Mouse (Mus musculus) forebrain, embryonic 16.5 days (tissue): ENCODE measurements around the gene 3110040M04Rik. TPM values are rescaled to one million over a fixed set of nuclear protein-coding genes. Genes with fewer than 3 reads are reported as not detected.
"Not testable (repeated sequence)": the region's sequence is repeated elsewhere in the genome, so short reads cannot be mapped to it uniquely, and the experiment has no call there.

ENCODE experiments used
- ATAC-seq: fragments of 200-750 bp; cut with Nextera tagmentation; 2 replicates; pipeline ENCODE4 v1.8.0; 2017; ENCODE audit warnings: mild to moderate bottlenecking, moderate library complexity
- H3K27ac ChIP-seq: fragments of 300-500 bp; sonication (generic); 2 replicates; pipeline ENCODE4 v1.5.1; 2014; ENCODE audit warnings: low read length, control low read depth
- H3K27me3 ChIP-seq: fragments of 300-500 bp; sonication (generic); replicated peaks from 2 replicates; pipeline ENCODE4 v1.6.1; 2014; ENCODE audit warnings: low read length; ENCODE audit not compliant: control insufficient read depth, insufficient read depth
- H3K36me3 ChIP-seq: fragments of 300-500 bp; sonication (generic); 2 replicates; pipeline ENCODE4 v1.6.1; 2014; ENCODE audit not compliant: control insufficient read depth, insufficient read depth
- H3K4me1 ChIP-seq: fragments of 300-500 bp; sonication (generic); replicated peaks from 2 replicates; pipeline ENCODE4 v1.6.1; 2014; ENCODE audit warnings: low read length; ENCODE audit not compliant: control insufficient read depth, insufficient read depth
- H3K4me2 ChIP-seq: fragments of 300-500 bp; sonication (generic); 2 replicates; pipeline ENCODE4 v1.6.1; 2014; ENCODE audit warnings: mild to moderate bottlenecking, low read length, control low read depth
- H3K4me3 ChIP-seq: fragments of 300-500 bp; sonication (generic); replicated peaks from 2 replicates; pipeline ENCODE4 v1.5.1; 2014; ENCODE audit warnings: mild to moderate bottlenecking, low read length, control low read depth
- H3K9ac ChIP-seq: fragments of 300-500 bp; sonication (generic); replicated peaks from 2 replicates; pipeline ENCODE4 v1.6.1; 2014; ENCODE audit warnings: low read depth, low read length, control low read depth
- H3K9me3 ChIP-seq: fragments of 300-500 bp; sonication (generic); 2 replicates; pipeline ENCODE4 v1.6.1; 2016; ENCODE audit warnings: low read length; ENCODE audit not compliant: control insufficient read depth
- WGBS: fragments of 180-500 bp; shearing (Covaris S2); extraction: QIAGEN DNeasy Blood & Tissue Kit; methylation state at CpG from one replicate; pipeline ENCODE4 v1.1.7; 2014; 5-methylcytosine and 5-hydroxymethylcytosine counted together
- polyA plus RNA-seq: library from polyadenylated mRNA; unstranded; fragments of >200 nt; fragmentation: Nextera tagmentation; extraction: Ambion mirVana; gene quantifications from 2 replicates; pipeline ENCODE4 v1.2.1, GENCODE M21; 2015

Gene 3110040M04Rik
- not detected in 2 replicates for polyA plus RNA-seq

DNA sequence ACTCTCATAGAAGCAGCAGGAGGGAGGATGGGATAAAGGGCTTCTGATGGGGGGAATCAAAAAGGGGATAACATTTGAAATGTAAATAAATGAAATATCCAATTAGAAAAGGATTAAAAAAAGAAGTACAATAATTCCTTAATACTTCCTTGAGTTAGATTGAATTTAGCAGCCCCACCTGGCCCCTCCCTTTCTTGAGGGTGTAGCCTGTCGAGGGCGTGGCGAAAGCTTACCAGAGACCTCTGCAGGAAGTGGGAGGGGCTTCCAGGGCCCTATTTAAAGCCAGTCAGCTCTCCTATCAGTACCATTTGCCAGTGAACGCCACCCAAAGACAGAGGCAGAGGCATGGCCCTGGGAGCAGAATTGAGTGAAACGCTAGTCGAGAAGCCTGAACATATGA lies at the start of gene 3110040M04Rik:
Gene 3110040M04Rik, plus strand, starts transcription at position 304 of the 400 bp plus-strand sequence.
- not testable (repeated sequence) for H3K4me1 ChIP-seq, H3K4me2 ChIP-seq, H3K9ac ChIP-seq, H3K36me3 ChIP-seq, ATAC-seq, H3K27ac ChIP-seq, H3K9me3 ChIP-seq, H3K27me3 ChIP-seq, H3K4me3 ChIP-seq
- no CpG with 5 or more reads among the region's 6 CpGs for WGBS

DNA sequence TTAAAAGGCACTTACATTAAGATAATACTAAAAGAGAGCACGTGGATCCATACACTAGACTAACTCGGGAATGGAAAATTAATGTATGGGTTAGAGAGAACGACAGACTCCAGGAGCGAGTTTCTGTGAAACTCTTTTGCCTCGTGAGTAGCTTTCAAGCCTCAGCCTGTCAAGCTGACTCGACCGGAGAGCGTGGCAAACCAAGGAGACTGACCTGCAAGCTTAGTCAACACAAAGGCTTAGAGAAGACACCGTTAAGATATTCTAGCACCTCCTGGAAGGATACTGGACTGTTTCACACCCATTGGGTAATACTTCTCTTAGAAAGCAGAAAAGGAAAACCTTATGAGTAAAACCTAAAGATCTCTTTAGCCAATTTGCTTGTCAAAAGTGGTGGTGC lies 49.8 kb upstream of the 3110040M04Rik start:
- H3K27me3 ChIP-seq, H3K9ac ChIP-seq, H3K4me3 ChIP-seq, ATAC-seq, H3K36me3 ChIP-seq, H3K4me2 ChIP-seq, H3K9me3 ChIP-seq, H3K4me1 ChIP-seq, H3K27ac ChIP-seq: not testable (repeated sequence)
- 91% methylated on average over 9 of the region's 9 CpGs for WGBS

DNA sequence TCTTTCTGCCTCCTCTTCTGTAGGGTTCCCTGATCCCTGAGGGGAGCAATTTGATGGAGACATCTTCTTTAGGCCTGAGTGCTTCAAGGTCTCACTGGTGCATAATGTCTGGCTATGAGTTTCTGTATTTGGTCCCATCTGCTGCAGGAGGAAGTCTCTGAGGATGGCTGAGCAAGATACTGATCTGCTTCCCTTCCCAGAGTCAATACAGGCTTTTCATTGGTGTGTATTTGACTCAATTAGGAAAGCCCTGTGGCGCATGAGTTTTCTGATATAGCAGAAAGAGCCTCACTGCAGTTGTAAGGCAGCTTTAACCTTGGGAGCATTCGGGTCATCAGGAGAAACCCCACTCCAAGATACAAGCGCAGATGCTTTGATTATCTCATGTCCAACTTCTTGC lies 47.8 kb upstream of the 3110040M04Rik start:
- Histone ChIP-seq H3K4me2 (no peak overlapping the region), H3K4me3 (no peak overlapping the region), H3K4me1 (peaks cover 5% of the 10 kb centered on the region), H3K27me3 (no peaks in the 10 kb centered on the region), H3K36me3 (no peaks in the 10 kb centered on the region), H3K9me3 (no peaks in the 10 kb centered on the region), H3K27ac (no peak overlapping the region), H3K9ac (no peak overlapping the region)
- WGBS, result 93% methylated on average over 3 of the region's 3 CpGs
- no peak for ATAC-seq

DNA sequence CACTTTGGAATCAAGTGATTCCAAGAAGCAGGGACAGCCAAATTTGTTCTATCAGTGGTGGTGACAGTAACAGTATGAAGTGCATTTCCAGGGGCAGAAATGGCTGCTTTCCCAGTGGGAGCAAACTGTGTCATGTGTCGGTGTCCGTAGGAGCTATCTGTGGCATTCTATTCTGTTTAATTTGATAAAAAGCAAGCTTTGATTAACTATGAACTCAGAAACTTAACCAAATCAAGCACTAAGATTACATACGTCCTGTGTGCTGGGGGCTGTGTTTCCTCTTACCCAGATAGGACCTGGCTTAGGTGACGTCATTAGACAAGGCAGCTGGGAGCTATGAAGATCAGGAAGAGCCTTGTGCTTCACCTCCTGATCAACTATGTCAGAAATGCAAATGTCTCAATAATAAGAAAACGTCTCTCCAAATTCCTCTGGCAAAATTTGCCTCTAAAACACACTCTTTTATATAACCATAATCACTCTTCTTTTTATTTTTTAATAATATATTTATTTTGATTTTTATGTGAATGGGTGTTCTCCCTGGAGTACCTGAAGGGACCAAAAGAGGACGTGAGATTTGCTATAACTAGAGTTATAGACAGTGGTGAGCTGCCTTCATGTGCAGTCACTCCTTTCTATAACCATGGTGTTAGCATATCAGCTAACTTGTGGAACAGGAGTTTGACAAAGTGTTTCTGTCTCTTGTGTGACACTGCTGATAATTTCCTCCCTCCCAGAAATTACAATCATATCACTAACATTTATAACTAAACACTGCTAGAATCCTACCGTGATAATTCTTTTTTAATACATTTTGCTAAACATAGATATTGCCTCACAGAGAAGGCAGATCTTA lies 46.9 kb upstream of the 3110040M04Rik start:
- no peak for ATAC-seq
- peaks cover 8% of the 10 kb centered on the region for H3K4me1 ChIP-seq
- H3K36me3 ChIP-seq, result no peaks in the 10 kb centered on the region
- 66% methylated on average over 7 of the region's 7 CpGs for WGBS
- H3K9me3 ChIP-seq, result no peaks in the 10 kb centered on the region
- no peak overlapping the region for H3K9ac ChIP-seq
- H3K27ac ChIP-seq, result no peak overlapping the region
- H3K27me3 ChIP-seq, result no peaks in the 10 kb centered on the region
- no peak overlapping the region for H3K4me3 ChIP-seq
- no peak overlapping the region for H3K4me2 ChIP-seq

DNA sequence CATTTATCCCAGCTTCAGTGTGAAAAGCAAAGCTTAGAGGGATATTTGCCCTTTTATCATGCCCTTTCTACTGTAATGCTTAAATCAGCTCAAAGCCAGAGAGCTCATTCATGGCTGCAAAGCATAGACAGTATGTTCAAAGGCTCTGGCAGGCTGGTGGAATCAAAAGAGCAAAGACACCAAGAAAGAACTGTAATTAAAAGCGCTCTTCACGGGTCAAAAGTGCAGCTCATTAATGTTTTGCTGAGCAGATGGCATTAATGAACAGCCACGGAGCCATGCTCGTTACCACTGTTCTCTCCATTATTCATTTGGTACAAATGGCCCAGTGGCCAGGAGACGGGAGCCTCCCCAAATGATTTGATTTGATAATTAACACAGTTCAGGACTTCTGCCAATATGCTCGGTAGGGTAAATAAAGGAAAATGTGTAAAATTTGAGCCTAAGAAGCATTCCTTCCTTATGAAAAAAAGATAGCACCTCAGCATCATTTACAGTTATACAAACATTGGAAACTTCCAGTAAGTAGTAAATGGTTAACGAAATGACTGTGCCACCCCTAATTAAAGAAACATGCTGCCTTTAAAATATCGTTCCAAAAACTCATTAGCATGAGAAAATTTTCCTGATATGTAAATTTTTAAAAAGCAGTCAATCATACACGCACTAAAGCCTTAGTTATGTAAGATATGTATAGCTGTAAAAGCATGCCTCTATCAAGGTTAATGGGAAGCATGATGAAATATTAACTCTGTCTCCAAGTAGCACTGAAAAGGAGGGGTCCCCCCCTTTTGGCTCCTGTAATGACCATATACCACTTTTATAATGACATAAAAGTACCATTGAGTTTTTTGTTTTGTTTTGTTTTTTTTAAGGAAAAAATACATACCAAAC lies 45.7 kb upstream of the 3110040M04Rik start:
- WGBS, result 9% methylated on average over 9 of the region's 9 CpGs
- Histone ChIP-seq H3K4me3 (no peak overlapping the region), H3K27ac (peak overlapping the region; percentile 65; the same call in 1 of the 2 replicates), H3K27me3 (no peaks in the 10 kb centered on the region), H3K9me3 (no peaks in the 10 kb centered on the region), H3K4me2 (peak overlapping the region; percentile 6), H3K36me3 (no peaks in the 10 kb centered on the region), H3K9ac (no peak overlapping the region), H3K4me1 (peaks cover 8% of the 10 kb centered on the region)
- ATAC-seq, result peak; percentile 93

DNA sequence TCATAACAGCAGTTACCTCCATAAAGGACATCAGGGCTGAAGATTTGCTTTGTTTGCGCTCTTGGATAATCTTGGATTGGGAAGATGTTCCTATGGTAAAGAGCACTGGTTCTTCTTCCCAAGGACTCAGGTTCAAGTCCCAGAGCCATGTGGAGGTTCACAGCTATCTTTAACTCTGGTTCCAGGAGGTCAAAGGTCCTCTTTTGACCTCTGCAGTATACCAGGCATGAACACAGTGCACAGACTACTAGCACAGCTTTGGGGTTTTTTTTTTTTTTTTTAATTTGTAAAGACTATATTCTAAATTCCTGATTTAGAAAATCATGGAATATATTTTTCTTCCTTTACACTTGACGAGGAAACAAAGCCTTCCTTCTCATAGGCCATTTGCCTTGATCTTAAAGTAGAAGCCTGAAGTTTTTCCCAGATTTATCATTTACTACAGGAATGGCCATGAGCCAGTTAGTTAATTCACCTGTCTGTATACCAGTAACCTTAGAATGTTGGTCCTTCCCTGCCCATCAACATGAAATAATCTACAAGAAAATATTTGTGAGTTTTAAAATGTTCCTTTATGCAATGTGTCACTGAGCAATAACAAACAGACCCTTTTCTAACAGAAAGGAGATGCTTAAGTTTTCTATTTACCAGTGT lies 44.9 kb upstream of the 3110040M04Rik start:
- Histone ChIP-seq H3K4me2 (no peak overlapping the region), H3K4me1 (peaks cover 8% of the 10 kb centered on the region), H3K4me3 (no peak overlapping the region), H3K27me3 (no peaks in the 10 kb centered on the region), H3K27ac (no peak overlapping the region), H3K9me3 (no peaks in the 10 kb centered on the region), H3K36me3 (no peaks in the 10 kb centered on the region), H3K9ac (no peak overlapping the region)
- ATAC-seq, result no peak
- 73% methylated on average over 2 of the region's 2 CpGs for WGBS

DNA sequence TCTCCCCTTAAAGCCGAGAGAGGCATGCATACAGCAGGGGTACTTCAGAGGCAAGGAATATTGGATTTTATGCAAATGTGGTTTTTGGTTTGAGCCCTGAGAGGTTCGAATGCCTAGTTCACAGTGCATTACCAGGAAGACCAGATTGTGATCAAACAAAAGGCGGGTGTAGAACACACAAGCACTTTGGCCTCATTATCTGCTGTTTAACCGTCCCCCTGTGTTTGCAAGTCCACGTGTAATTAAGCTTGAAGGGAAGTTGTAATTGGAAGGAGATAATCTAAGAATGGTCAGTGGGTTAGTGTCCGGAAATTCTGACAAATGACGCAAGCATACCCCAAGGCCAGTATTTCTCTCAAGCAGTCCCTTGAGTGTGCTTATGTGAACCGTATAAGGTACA lies 37.9 kb upstream of the 3110040M04Rik start:
- Histone ChIP-seq H3K27me3 (no peaks in the 10 kb centered on the region), H3K9me3 (no peaks in the 10 kb centered on the region), H3K36me3 (no peaks in the 10 kb centered on the region), H3K27ac (no peak overlapping the region), H3K4me1 (peaks cover 12% of the 10 kb centered on the region), H3K4me3 (no peak overlapping the region), H3K9ac (no peak overlapping the region), H3K4me2 (no peak overlapping the region)
- ATAC-seq, result no peak
- WGBS, result 15% methylated on average over 8 of the region's 8 CpGs

DNA sequence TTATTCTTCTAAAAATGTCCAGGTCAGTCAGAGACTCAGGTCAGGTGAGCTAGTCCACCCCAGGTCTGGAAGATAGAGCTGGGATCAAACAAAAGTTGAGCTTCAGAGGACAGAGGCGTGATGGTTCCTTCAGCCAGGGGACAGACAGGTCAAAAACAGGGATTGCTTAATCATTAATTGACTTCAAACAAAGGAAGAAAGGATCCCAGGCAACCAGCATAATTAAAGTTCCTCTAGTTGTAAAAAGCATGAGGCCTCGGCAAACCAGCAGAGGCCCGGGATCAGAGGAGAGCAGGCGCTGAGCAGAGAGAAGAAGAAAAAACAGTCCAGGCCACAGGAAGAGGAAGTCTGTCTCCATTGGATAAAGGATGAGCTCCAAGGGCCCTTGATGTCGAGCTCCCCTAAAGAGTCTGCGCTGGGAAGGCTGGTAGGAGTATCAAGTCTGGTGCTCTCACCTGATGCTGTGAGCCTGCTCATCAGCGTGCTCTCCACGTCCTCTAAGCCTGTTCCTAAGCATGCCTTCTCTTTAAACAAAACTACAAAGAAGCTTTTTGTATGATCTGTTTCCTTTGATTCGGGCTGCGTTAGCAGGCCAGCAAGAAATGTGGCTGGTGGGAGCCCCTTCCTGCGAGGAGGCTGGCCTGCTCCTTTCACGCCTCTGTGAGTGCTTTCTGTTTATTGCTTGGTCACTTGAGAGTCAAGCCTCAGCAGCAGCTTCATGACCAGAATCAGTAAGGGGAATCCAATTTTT lies 36.4 kb upstream of the 3110040M04Rik start:
- Histone ChIP-seq H3K27ac (no peak overlapping the region), H3K27me3 (no peaks in the 10 kb centered on the region), H3K36me3 (no peaks in the 10 kb centered on the region), H3K9ac (no peak overlapping the region), H3K4me2 (no peak overlapping the region), H3K4me1 (peaks cover 13% of the 10 kb centered on the region), H3K9me3 (no peaks in the 10 kb centered on the region), H3K4me3 (no peak overlapping the region)
- 5% methylated on average over 12 of the region's 12 CpGs for WGBS
- ATAC-seq, result peak; percentile 54
